Mouse (Mus musculus): Measurements from ENCODE around the gene Tmem258. TPM values are rescaled to one million over a fixed set of nuclear protein-coding genes. Genes with fewer than 3 reads are reported as not detected.

Tmem258 gene
- polyA plus RNA-seq, 1 experiment: 285 TPM

DNA sequence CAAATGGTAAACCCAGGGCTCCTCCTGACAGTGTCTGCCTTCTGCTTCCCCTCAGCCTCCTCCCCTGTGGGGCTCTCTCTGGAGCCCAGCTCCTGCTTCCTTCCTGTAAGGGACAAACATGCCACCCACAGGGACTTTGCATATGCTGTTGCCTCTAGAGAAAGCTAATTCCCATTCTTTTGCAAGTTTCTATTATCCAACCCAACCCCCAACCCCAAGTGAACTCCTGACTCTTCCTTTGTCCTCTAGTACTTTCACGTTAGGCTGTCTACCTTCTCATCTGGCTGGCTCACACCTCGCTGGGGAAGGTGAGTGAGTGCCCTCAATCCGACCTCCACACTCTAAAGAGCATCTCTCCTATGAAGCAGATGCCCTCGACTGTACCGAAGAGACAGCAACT lies 28.1 kb downstream of the Tmem258 start:
- TF ChIP-seq POLR2A (IDR thresholded peaks at IDR 0.05; ENCODE audit: low read depth, low read length) (no peak), CTCF (IDR thresholded peaks at IDR 0.05; ENCODE audit: borderline replicate concordance, insufficient read depth, low read length) (no peak)
- H3K4me1 ChIP-seq (ENCODE audit: control insufficient read depth, insufficient read depth, low read length): no peaks in the 10 kb centered on the region
- H3K27ac ChIP-seq (ENCODE audit: insufficient read depth, low read length): no peak overlapping the region
- H3K4me3 ChIP-seq (ENCODE audit: insufficient read depth, low read length): no peak overlapping the region

DNA sequence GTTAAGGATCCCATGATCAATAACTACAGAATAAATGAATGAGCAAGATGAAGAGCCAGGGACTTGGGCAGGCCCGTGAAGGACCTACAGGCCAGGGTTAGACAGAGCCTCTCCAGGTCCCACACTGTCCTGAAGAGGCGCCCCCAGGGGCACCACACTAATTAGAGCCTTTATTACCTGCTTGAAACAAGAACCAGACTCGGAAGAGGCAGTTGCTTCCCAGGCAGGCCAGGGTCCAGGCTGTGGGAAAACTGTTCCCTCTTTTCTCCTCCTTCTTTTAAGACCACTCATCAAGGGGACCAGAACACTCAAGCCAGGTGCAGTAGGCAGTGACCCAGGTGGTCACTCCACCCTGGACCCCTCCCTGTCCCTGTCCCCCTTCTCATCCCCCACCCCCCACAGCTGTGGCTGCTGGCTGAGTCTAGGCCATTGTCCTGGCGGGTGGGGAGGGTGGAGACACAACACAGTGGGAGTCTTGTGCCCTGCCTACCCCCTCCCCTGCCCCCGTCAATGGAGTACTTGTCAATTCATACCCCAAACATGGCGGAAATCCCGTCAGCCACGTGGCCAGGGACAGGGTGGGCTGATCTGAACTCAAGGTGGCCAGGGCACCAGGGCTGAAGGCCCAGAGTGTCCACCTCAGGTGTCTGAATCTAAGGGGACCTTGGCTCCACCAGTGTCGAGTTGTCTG lies 28.7 kb downstream of the Tmem258 start:
- TF ChIP-seq POLR2A (IDR thresholded peaks at IDR 0.05; ENCODE audit: low read depth, low read length): no peak
- TF ChIP-seq CTCF (IDR thresholded peaks at IDR 0.05; ENCODE audit: borderline replicate concordance, insufficient read depth, low read length): no peak
- Histone ChIP-seq H3K4me1 (ENCODE audit: control insufficient read depth, insufficient read depth, low read length) (no peaks in the 10 kb centered on the region), H3K27ac (ENCODE audit: insufficient read depth, low read length) (no peak overlapping the region), H3K4me3 (ENCODE audit: insufficient read depth, low read length) (no peak overlapping the region)

DNA sequence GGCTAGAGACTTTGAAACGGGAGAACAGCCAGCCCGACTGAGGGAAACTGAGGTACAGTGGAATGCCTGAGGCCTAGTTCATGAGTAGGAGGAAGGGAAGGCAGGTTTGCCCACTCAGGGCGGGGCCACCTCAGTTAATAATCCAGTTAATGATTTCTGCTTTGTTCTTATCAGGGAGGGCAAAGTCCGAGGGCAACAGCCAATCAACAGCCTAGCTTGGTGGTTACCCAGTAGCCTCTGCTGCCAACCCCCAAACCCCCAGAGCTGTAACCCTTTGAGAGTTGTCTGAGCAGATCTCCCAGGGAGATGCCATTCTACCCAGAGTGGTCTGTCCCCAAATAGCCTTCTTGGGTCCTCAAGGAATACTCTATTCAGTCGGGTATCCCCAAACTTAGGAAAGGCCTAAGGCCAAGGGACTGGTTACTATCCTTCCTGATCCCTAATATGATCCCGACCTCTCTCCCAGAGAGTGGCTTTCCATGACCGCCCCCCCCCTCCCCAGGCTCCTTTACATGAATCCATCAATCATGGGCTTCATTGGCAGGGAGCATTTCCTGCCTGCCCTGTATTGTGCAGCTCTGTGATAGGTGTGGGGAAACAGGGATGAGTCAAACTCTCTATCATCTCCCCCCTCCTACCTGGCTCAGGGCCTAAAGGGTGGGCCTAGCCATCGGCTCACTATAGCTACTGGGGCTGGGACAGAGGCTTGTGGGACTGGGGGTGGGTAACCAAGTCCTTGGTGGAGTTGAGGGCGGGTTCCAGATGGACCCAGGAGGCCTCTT lies 32.2 kb downstream of the Tmem258 start:
- no peak overlapping the region for H3K4me3 ChIP-seq (ENCODE audit: insufficient read depth, low read length)
- H3K27ac ChIP-seq (ENCODE audit: insufficient read depth, low read length): no peak overlapping the region
- TF ChIP-seq POLR2A (IDR thresholded peaks at IDR 0.05; ENCODE audit: low read depth, low read length) (no peak), CTCF (IDR thresholded peaks at IDR 0.05; ENCODE audit: borderline replicate concordance, insufficient read depth, low read length) (no peak)
- no peaks in the 10 kb centered on the region for H3K4me1 ChIP-seq (ENCODE audit: control insufficient read depth, insufficient read depth, low read length)

DNA sequence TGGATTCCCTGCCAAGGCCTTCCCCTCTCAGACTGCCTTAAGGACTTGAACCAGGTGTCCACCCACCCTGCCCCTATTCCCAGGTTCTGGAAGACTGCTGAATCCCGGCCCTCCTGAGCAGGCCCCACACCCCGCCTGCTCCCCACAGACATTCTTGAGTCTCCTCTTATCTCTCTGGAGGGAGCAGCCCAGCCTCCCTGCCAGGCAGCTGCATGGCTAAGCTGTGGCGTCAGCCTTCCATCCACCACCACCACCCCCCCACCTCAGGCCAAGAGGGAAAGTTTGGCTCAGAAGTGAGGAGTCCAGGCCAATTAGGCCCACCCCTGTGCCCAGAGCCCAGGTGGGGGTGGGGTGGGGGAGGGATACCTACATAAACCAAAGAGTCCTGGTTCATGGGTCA lies 34.7 kb downstream of the Tmem258 start:
- Histone ChIP-seq H3K4me3 (ENCODE audit: insufficient read depth, low read length) (no peak overlapping the region), H3K27ac (ENCODE audit: insufficient read depth, low read length) (no peak overlapping the region), H3K4me1 (ENCODE audit: control insufficient read depth, insufficient read depth, low read length) (no peaks in the 10 kb centered on the region)
- TF ChIP-seq CTCF (IDR thresholded peaks at IDR 0.05; ENCODE audit: borderline replicate concordance, insufficient read depth, low read length) (no peak), POLR2A (IDR thresholded peaks at IDR 0.05; ENCODE audit: low read depth, low read length) (no peak)

DNA sequence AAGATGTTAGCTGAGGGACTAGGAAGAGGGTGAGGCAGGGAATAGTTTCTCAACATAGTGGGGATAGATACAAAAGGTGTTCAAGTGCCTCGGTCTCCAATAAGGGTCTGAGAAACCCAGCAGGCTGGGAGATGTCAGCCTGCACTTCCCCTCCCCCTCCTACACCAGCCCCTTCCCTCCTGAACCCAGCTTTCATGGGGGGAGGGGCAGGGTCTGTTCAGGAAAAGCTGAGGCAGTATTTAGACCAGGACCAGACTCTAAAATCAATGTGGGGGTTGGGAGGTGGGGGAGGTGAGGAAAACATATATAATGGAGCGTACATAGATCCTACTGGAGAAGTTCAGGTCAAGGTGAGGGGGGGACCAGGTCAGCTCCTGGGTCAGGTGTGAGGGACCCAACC lies 35.6 kb downstream of the Tmem258 start:
- Histone ChIP-seq H3K4me1 (ENCODE audit: control insufficient read depth, insufficient read depth, low read length) (no peaks in the 10 kb centered on the region), H3K27ac (ENCODE audit: insufficient read depth, low read length) (no peak overlapping the region), H3K4me3 (ENCODE audit: insufficient read depth, low read length) (no peak overlapping the region)
- TF ChIP-seq CTCF (IDR thresholded peaks at IDR 0.05; ENCODE audit: borderline replicate concordance, insufficient read depth, low read length): no peak
- TF ChIP-seq POLR2A (IDR thresholded peaks at IDR 0.05; ENCODE audit: low read depth, low read length): no peak

DNA sequence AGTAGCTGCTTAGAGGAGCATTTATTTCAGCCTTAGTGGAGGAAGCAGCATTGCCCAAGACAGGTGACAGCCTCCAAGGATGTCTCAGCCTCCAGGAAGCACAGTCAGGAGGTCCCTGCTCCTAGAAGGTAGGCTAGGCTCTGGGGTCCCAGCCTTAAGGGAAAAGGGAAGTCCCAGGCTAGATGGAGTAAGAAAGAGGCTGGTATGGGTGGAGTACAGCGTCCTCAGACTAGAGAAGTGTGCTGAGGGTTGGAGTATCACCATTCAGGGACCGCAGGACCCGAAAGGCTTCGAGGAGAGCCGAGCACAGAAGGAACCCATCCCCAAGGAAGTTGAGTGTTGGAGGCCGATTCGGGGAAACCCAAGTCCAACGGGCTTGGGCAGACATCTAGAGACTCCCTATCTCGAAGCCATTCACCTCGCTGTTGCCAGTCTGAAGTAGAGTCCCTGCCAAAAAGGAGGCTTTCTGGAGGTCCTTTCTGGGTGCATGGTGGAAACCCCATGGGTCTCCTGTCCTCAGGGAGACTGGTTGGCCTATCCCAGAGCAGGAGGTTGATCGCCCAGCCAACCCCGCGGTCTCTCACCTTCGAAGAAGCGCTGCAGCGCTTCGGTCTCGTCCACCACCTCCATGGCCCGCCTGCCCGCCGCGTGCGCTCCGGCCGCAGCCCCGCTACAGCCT lies 36.3 kb downstream of the Tmem258 start:
- no peak overlapping the region for H3K27ac ChIP-seq (ENCODE audit: insufficient read depth, low read length)
- TF ChIP-seq CTCF (IDR thresholded peaks at IDR 0.05; ENCODE audit: borderline replicate concordance, insufficient read depth, low read length) (no peak), POLR2A (IDR thresholded peaks at IDR 0.05; ENCODE audit: low read depth, low read length) (no peak)
- peak overlapping the region; percentile 12; the same call in 1 of the 2 replicates for H3K4me3 ChIP-seq (ENCODE audit: insufficient read depth, low read length)
- no peaks in the 10 kb centered on the region for H3K4me1 ChIP-seq (ENCODE audit: control insufficient read depth, insufficient read depth, low read length)

DNA sequence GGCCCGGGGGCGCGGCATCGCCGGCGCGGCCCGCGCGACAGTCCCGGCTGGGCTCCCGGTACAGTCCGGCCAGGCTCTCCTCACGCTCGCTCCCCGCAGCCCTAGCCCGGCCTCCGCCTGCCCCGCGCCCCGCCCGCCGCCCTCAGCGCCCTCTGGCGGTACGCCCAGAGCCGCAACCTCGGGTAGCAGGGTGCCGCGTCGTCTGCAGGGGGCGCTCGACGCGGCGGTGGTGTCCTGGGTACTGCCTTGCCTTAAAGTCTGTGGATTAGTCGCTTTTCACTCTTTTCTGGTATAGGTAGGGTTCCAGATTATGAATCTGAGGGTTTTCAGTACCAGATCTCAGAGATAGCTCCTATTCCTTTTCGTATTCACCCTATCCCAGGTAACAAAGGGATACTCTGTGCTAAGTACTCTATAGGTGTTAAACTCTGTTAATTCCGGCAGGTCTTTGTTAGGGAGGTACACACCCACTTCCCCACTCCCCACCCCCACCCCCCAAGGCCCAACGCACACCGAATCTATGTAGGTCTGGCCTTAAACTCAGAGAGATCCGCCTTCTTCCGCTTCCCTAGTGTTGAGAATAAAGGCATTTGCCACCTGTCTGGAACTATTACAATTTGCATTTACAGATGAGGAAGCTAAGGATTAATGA lies 37.0 kb downstream of the Tmem258 start, which contains the start of gene Myrf:
Gene Myrf, minus strand, starts transcription at position 95 of the 652 bp plus-strand sequence.
- H3K4me1 ChIP-seq (ENCODE audit: control insufficient read depth, insufficient read depth, low read length): no peaks in the 10 kb centered on the region

DNA sequence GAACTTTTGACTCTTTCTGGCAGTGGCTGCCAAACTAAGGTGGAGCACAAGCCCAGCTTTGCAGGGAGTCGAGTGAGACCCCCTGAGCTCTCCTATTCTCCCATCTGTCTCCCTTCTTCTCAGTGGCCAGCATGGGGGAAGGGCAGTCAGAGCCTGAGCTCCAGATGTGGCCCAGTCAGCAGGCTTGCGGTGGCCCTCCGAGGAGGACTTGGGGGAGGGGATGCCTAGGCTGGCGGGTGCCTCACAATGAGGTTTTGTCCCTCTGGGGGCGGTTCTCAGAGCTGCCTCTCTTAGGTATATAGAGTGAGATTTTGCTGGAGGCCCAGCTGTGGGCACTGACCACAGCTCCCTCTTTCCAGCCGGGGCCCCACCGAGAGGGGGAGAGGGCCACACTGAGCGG lies 39.1 kb downstream of the Tmem258 start:
- no peaks in the 10 kb centered on the region for H3K4me1 ChIP-seq (ENCODE audit: control insufficient read depth, insufficient read depth, low read length)
- TF ChIP-seq CTCF (IDR thresholded peaks at IDR 0.05; ENCODE audit: borderline replicate concordance, insufficient read depth, low read length) (no peak), POLR2A (IDR thresholded peaks at IDR 0.05; ENCODE audit: low read depth, low read length) (no peak)
- H3K4me3 ChIP-seq (ENCODE audit: insufficient read depth, low read length): no peak overlapping the region
- H3K27ac ChIP-seq (ENCODE audit: insufficient read depth, low read length): no peak overlapping the region

More for the DNA sequence above, 37.0 kb downstream of the Tmem258 start, which contains the start of gene Myrf:
- peak within 1 kb of the TSS; percentile 12; the same call in 1 of the 2 replicates for H3K4me3 ChIP-seq (ENCODE audit: insufficient read depth, low read length)
- peak; percentile 98 for TF ChIP-seq CTCF (IDR thresholded peaks at IDR 0.05; ENCODE audit: borderline replicate concordance, insufficient read depth, low read length)
- no peak for TF ChIP-seq POLR2A (IDR thresholded peaks at IDR 0.05; ENCODE audit: low read depth, low read length)
- no peak within 1 kb of the TSS for H3K27ac ChIP-seq (ENCODE audit: insufficient read depth, low read length)

DNA sequence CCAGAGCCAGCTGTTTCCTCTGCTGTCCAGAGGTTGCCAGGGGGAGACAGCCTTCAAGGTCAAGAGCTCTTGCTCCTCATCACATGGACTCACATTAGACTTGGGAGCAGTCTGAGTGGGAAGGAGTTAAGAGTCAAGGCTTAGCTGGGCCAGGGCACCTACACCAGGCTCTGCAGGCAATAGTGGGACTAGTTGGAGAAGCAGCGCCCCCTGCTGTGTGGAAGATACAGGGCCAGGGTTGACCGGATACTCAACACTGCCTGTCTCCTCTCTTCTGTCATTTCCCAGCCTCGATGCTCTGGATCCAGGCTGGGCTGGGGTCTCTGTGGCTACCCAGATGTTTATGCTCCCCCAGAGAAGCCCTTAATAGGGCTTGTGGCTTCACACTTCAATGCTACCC lies 40.4 kb downstream of the Tmem258 start:
- H3K27ac ChIP-seq (ENCODE audit: insufficient read depth, low read length): no peak overlapping the region
- TF ChIP-seq CTCF (IDR thresholded peaks at IDR 0.05; ENCODE audit: borderline replicate concordance, insufficient read depth, low read length) (peak; percentile 38; the same call in 1 of the 2 replicates), POLR2A (IDR thresholded peaks at IDR 0.05; ENCODE audit: low read depth, low read length) (no peak)

More for the DNA sequence above, 40.4 kb downstream of the Tmem258 start:
- no peak overlapping the region for H3K4me3 ChIP-seq (ENCODE audit: insufficient read depth, low read length)
- H3K4me1 ChIP-seq (ENCODE audit: control insufficient read depth, insufficient read depth, low read length): no peaks in the 10 kb centered on the region

Measured in embryonic fibroblast, embryonic 13.5 days (primary cell).